Mouse (Mus musculus): ENCODE measurements around the gene Pip5k1b. TPM values are rescaled to one million over a fixed set of nuclear protein-coding genes. Genes with fewer than 3 reads are reported as not detected.

Gene Pip5k1b
- total RNA-seq, 2 experiments from 2014 or later = 9.7 to 19.9 TPM

- ATAC-seq (replicated peaks; ENCODE audit: poor library complexity, severe bottlenecking) = no peak
These were observed 192.9 kb downstream of the Pip5k1b start for GRCm38 (mm10) chr19:24362626-24363321.

- no peak for ATAC-seq (replicated peaks; ENCODE audit: poor library complexity, severe bottlenecking)
These were observed 196.4 kb downstream of the Pip5k1b start for GRCm38 (mm10) chr19:24359270-24359669.

GRCm38 (mm10) chr19:24352298-24352959 is 203.2 kb downstream of the Pip5k1b start:
- no peak for ATAC-seq (replicated peaks; ENCODE audit: poor library complexity, severe bottlenecking)

GRCm38 (mm10) chr19:24344501-24344900 is 211.2 kb downstream of the Pip5k1b start:
- no peak for ATAC-seq (replicated peaks; ENCODE audit: poor library complexity, severe bottlenecking)

GRCm38 (mm10) chr19:24342786-24343185 is 212.9 kb downstream of the Pip5k1b start:
- ATAC-seq (replicated peaks; ENCODE audit: poor library complexity, severe bottlenecking) = no peak

- ATAC-seq (replicated peaks; ENCODE audit: poor library complexity, severe bottlenecking) = peak; percentile 20; the same call in 1 of the 2 replicates
These were observed 219.1 kb downstream of the Pip5k1b start for GRCm38 (mm10) chr19:24336370-24337076.

GRCm38 (mm10) chr19:24335611-24336343 is 219.9 kb downstream of the Pip5k1b start:
- no peak for ATAC-seq (replicated peaks; ENCODE audit: poor library complexity, severe bottlenecking)

GRCm38 (mm10) chr19:24332956-24333355 is 222.7 kb downstream of the Pip5k1b start:
- ATAC-seq (replicated peaks; ENCODE audit: poor library complexity, severe bottlenecking) = no peak

- ATAC-seq (replicated peaks; ENCODE audit: poor library complexity, severe bottlenecking) = no peak
These were observed 224.4 kb downstream of the Pip5k1b start for GRCm38 (mm10) chr19:24331274-24331673.

- no peak for ATAC-seq (replicated peaks; ENCODE audit: poor library complexity, severe bottlenecking)
These were observed 225.3 kb downstream of the Pip5k1b start for GRCm38 (mm10) chr19:24330366-24330765.

- no peak for ATAC-seq (replicated peaks; ENCODE audit: poor library complexity, severe bottlenecking)
These were observed 227.8 kb downstream of the Pip5k1b start for GRCm38 (mm10) chr19:24327921-24328320.

- ATAC-seq (replicated peaks; ENCODE audit: poor library complexity, severe bottlenecking) = no peak
These were observed 228.7 kb downstream of the Pip5k1b start for GRCm38 (mm10) chr19:24326969-24327368.

GRCm38 (mm10) chr19:24325692-24326091 is 230.0 kb downstream of the Pip5k1b start:
- ATAC-seq (replicated peaks; ENCODE audit: poor library complexity, severe bottlenecking) = no peak

- ATAC-seq (replicated peaks; ENCODE audit: poor library complexity, severe bottlenecking) = no peak
These were observed 231.6 kb downstream of the Pip5k1b start for GRCm38 (mm10) chr19:24323841-24324613.

GRCm38 (mm10) chr19:24321900-24322311 is 233.8 kb downstream of the Pip5k1b start:
- ATAC-seq (replicated peaks; ENCODE audit: poor library complexity, severe bottlenecking) = no peak

GRCm38 (mm10) chr19:24321211-24321899 is 234.3 kb downstream of the Pip5k1b start:
- no peak for ATAC-seq (replicated peaks; ENCODE audit: poor library complexity, severe bottlenecking)

GRCm38 (mm10) chr19:24318172-24318571 is 237.5 kb downstream of the Pip5k1b start:
- ATAC-seq (replicated peaks; ENCODE audit: poor library complexity, severe bottlenecking) = no peak

GRCm38 (mm10) chr19:24317731-24318130 is 237.9 kb downstream of the Pip5k1b start:
- no peak for ATAC-seq (replicated peaks; ENCODE audit: poor library complexity, severe bottlenecking)

- ATAC-seq (replicated peaks; ENCODE audit: poor library complexity, severe bottlenecking) = no peak
These were observed 238.6 kb downstream of the Pip5k1b start for GRCm38 (mm10) chr19:24317038-24317591.

Measured in granulocyte monocyte progenitor cell, adult 5-6 weeks (primary cell).